Mouse (Mus musculus): Measurements from ENCODE around the gene Nipsnap2.

GRCm38 (mm10) chr5:129786161-129786560 lies 61.3 kb downstream of the Nipsnap2 start:
- no peak for TF ChIP-seq CTCF (IDR thresholded peaks at IDR 0.05; ENCODE audit: extremely low read depth, insufficient read depth, low read length)
- no peak for TF ChIP-seq POLR2A (IDR thresholded peaks at IDR 0.05; ENCODE audit: extremely low read depth, insufficient read depth, low read length)
